Mouse (Mus musculus): Measurements from ENCODE around the gene Entpd7.

Entpd7 gene

DNA sequence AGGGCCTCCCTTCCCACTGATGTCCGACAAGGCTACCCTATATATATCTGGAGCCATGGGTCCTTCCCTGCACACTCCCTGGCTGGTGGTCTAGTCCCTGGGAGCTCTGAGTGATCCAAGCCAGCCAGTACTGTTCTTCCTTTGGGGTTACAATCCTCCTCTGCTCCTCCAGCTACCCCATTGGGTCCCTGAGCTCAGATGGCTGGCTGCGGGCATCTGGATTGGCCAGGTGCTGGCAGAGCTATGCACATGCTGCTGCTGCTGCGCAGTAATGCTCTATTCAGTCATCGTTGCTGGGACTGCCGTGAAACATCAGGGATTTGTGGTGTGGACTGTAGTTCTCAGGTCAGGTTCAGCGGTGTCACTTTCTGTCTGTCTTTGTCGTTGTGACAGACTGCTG is 35.3 kb downstream of the Entpd7 start:
- no peak for DNase-seq (ENCODE audit: low read depth)

DNA sequence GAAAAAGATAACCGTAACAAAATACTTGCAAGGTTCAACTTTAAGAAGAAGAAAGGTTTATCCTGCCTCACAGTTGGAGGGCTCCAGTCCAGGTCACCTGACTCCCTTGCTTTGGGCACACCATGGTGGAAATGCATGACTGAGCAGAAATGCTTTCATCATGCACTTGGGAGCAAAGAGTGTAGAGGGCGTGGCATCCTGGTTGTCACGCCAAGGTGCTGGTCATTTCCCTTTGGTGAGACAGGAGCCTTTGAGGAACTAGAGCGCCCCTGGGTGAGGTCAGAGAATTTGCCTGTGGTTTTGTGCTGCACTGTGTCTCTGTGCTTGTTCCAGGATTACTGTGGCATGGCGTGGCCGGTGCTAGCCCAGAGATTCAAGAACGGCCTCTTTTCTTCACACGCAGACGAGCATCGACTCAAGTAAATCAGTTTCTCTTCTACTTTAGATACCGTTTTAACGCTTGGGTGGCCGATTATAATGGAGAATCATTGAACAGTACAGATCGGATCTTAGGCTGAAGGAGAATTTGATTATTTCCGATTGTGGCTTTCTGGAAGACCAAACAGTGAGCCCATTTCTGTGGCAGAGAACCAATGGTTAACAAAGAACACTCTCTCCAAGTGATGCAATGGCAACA is 37.2 kb downstream of the Entpd7 start:
- no peak for DNase-seq (ENCODE audit: low read depth)

DNA sequence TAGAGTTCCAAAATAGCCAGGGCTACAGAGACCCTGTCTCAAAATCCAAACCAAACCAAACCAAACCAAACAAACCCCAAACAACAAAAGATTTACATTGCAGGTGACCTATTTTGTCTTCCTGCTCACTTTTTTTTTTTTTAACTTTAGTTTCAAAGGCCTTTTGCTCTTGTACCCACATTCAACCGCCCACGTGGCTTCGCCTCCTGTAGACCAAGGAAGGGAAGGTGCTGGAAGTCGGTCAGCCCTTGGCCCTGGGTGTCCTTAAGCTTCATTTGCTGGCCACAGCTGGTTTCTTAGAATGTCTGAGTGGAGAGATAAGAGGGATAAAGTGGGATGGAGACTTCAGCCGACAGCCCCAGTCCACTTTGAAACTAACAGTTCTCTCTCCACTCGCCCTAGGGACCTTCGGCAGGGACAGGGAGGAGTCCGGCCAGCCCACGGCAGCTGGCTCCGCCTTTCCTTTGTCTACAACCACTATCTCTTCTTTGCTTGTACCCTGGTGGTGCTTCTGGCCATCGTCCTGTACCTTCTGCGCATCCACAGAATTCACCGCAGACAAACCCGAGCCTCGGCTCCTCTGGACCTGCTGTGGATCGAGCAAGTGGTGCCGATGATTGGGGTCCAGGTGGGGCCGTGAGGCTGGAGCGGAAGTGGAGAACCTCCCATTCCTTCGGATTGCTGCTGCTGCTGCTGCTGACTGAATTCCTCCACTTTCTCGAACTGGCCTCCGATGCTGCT is 40.0 kb downstream of the Entpd7 start:
- DNase-seq (ENCODE audit: low read depth), result no peak

DNA sequence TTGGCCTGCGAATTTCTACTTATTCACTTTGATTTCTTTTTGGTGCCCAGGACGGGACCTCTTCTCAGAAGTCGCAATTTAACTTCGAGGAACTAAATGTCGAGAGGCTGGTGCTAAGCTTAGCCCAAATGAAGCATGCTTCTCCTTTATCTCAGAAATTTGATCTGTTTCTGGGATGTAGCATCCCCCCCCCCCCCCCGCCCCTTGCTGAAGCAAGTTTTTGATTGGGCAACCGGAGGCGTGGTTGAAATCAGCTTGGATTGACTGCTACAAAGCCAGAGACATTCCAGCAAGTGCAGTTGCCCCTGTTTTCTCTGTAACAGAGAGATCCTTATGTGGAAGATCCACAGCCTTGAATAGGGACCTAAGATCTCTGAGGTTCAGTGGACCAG is 40.6 kb downstream of the Entpd7 start:
- DNase-seq (ENCODE audit: low read depth), result no peak

DNA sequence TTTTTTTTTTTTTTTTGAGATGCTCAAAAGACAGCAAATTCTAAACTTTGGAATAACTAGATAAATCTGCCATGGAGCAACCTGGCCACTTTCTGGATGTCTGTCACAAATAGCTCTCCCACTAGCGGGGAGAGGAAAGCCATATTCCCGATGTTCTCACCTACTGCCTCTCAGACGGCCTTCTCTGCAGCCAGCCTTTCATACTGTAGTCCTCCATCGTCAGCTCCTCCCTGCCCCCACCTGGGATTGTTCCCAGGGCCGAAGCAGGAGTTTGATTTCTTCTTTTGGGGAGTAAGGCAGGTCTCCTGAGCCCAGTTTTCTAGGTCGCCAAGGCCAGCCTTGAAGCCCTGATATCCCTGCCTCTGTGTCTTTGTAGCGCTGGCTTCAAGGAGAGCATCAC is 41.7 kb downstream of the Entpd7 start:
- no peak for DNase-seq (ENCODE audit: low read depth)

DNA sequence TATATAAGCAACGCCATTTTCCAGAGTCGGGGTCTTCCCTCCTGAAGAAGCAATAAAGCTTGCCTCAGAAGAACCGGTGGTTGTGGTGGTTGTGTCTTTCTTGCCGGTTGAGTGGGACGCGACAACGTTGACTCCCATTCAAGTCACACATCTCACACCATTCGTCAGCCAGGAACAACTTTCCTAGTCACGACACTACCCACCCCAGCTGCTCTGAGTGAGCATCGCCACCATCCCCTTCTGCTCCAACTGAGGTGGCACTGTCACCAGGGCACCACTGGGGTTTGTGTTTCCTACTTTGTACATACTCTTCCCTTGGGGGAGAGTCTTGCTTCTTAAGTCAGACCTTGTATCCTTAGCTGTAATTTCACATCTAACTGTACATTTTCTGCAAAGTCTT is 48.9 kb downstream of the Entpd7 start:
- DNase-seq (ENCODE audit: low read depth), result no peak

DNA sequence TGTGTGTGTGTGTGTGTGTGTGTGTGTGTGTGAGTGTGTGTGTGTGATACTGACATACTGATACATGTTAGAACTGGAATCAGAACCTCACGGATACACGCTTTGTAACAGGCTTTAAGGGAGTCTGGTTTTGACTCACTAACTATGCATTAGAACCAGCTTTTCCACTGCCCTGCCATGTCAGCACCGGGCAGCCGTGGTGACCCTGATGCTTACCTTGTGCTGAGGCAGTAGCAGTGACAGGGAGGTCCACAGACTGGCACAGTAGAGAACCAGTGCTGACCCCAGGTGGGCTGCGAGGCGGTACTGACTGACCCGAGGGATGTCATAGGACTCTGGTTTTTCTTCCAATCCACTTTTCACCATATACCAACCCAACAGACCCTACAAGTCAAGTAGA is 53.9 kb downstream of the Entpd7 start:
- no peak for DNase-seq (ENCODE audit: low read depth)

DNA sequence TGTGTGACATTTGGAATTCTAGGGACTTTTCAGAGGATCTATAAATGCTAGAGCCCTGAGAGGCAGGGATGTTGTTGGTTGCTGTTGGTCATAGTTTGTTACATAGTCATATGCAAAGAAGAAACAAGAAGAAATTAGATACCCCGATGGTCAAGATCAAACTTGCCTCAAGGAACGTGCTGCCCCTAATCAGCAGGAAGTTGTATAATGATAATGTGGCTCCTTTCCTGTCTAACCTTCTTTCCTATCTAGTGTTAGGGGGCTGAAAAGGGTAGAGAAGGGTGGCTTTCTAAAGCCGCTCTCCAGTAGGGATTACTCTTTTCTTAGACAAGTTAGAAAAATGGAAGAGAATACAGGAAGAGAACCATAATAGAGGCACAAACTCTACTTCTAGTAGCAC is 56.3 kb downstream of the Entpd7 start:
- no peak for DNase-seq (ENCODE audit: low read depth)

DNA sequence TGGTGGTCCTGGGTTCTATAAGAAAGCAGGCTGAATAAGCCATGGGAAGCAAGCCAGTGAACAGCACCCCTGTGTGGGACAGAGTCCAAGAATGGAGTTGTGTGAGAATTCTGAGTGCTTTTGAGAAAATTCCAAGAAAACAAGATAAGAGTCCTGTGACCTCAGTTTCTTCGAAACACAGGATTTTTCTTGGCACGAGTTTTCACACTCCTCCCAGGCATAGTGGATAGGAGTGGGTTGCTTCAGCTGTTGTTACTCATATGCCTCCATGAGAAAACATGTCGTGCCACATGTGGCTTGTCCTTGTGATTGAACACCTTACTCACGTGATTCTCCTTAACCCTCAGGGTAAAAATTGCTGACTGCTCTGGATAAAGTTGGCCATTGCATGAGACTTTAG is 58.4 kb downstream of the Entpd7 start:
- no peak for DNase-seq (ENCODE audit: low read depth)

DNA sequence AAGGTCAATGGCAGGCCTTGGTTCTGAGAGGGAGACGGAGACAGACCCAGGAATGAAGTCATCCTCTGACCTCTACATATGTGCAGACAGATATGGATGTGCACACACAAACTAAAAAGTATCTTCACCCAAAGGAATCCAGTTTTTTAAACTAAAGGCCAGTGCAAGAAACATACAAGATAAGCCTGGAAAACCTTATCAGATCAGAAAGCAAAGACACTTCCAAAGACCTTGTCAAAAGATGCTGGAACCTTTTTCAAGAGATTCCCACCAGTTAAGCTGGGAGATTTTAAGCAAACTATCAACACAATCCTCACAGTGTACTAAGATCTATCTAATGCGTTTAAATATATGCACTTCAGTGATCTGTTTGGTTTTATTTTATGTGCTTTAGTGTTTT is 60.5 kb downstream of the Entpd7 start:
- DNase-seq (ENCODE audit: low read depth), result no peak

DNA sequence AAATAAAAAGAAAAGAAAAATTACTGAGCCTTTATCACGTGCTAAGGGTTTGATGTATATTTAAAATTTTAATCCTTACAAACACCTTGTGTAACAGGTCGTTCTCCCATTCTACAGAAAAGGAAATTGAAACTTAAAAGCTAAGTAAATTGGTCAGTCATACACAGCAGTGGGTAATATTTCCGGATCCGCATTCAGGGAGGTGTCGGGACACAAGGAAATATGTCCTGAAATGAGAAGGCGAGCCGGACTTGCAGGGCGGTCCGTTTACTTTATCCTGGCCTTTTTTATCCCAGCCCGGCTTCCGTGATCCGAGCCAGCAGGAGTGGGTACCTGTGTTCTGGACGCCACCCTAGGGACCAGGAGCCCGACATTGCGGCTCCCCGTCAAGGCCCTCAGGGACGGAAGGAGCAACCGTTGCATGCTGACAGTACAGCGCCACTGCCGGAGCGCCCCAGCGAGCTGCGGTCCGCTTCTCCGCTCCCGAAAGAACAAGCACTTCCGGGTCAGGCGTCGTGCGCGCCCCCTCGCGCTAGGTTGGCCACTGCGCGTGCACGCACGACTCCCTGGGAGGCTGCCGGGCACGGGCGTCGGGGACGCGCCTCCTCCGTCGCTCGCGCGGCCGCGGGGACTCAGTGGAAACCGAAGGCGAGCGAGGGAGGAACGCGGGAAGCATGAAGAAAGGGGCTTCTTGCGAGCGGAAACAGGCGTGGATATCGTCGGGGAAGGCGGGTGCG is 63.2 kb downstream of the Entpd7 start, which contains the start of the genes Cutc and Cox15:
Cutc (plus strand) TSS at position 508 of the 737 bp plus-strand sequence.
Cox15 (minus strand) TSS at position 512 of the 737 bp plus-strand sequence.
- DNase-seq (ENCODE audit: low read depth), result peak; percentile 91

DNA sequence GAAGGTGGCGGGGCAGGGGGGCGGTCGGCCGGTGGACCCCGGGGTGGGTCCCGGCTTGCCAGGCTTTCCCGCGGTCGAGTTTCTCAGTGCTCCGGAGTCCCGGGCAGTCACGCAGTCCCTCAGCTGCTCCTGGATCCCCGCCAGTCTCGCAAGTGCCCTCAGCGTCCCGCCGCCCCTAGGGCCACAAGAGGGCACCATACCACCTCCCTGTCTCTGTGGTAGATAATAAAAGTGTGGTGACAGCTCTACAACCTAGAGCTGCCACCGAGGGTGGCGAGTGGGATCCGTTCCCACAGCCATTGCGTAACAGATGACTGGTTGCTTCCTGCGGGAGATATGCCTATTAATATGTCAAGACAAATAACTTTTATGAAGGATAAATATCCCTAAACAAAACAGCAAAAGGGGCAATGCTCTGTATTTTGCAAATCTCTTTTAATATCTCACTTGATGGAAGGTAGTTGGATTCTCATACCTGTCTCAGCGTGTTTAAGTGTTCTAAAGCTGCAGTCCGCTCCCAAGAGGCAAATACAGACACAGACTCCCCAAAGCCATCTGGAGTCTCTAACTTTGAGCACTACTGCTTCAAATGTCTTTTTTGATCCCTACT is 63.9 kb downstream of the Entpd7 start:
- peak; percentile 71 for DNase-seq (ENCODE audit: low read depth)

DNA sequence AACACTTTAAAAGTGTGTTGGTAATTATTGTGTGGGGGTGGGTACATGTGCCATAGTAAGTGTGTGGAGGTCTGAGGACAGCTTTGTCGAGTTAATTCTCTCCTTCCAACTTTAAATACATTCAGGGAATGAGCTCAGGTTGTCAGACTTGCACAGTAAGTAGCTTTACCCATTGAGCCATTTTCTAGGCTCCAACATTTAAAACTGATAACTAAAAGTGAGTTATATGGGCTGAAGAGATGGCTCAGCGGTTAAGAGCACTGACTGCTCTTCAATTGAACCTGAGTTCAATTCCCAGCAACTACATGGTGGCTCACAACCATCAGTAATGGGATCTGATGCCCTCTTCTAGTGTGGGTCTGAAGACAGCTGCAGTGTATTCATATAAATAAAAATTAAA is 64.8 kb downstream of the Entpd7 start:
- no peak for DNase-seq (ENCODE audit: low read depth)

DNA sequence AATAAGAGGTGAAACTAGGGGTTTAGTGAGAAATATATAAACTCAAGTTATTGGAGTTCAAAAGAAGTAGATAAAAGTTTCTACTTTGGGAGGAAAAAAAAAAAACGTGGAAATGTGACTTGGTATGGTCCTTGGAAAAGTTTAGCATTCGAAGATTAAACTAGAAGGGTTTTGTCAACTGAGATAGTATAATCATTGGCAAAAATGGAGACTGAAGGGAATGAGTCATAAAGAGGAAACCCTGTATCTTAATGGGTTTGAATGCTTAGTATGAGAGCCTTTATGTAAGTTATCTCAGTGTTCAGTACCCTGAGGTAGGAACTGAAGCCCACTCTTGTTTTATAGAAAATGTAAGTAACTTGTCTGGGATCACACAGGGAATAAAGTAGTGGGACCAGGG is 65.4 kb downstream of the Entpd7 start:
- no peak for DNase-seq (ENCODE audit: low read depth)

DNA sequence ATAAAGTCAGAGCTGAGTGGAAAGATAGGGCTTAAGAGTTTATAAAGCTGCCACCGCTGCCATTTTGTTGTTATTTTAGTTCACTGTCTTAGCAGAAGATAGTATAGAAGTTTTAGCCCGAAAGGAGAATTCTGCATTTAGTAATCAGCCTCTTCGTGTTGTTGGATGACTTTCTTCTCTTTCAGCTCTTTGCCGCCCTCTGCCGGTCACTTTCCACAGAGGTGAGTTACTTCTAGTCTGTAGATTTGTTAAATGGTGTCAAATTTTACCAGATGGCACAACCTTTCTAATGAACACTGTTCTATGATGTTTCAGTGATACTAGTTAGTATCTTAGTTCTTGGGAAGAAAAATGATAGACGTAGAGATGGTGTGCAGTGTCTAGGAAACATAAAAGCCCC is 71.0 kb downstream of the Entpd7 start:
- peak; percentile 76 for DNase-seq (ENCODE audit: low read depth)

DNA sequence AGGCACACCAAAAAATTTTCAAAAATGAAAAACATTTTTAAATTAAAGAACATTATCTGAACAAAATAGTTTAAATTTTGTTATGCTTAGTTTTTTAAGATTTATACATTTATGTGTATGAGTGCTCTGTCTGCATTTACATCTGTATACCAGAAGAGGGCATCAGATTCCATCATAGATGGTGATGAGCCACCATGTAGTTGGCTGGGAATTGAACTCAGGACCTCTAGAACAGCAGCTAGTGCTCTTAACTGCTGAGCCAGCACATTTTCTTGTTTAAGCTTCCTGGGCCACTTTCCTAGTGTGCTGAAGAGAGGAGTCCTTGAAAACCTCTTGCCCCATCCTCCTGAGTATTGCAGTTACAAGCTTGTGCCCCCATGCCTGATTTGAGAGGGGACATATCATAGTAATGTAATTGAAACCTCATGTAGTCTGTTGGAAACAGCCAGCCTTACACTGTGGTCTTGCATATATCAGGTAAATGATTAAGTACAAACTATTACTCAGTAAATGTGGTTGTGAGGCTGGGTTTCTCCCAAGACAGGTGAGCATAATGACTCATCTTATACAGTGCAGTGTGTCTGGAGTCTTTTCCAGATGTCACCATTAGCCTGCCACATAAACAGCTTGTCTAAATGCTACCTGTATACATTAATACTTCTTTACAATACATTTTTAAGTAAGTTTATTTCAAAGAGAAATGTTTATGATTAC is 72.2 kb downstream of the Entpd7 start:
- DNase-seq (ENCODE audit: low read depth), result no peak

DNA sequence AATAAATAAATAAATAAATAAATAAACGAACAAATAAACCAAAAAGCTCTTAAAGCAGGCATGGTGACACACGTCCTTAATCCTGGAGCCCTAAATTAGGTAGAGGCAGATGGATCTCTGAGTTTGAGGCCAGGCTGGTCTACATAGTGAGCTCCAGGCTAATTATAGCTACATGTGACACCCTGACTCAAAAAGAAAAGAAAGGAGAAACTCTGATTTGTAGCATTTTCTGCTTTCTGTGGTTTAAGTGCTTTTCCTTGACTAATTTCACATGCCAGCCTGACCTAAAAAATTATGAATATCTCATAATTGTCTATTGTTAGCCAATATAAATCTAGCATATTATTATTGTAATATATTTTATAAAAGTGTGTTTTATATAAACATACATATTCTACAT is 72.9 kb downstream of the Entpd7 start:
- no peak for DNase-seq (ENCODE audit: low read depth)

DNA sequence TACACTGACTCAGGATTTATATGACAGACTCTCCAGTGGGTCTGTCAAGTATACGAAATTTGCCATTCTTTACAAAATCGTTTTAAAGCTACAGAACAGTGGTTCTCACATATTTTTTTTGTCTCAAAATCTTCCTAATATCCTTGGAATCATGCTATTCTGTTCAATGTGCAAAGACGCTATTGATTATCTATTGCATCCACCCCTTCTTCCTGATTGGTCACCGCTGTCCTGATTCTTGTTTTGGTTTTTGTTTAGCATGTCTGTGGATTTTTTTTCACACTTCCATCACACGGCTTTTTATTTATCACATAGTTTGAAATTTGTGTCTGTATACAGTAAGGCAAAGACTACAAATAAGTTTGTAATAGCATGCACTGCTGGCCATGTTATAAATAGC is 77.0 kb downstream of the Entpd7 start:
- no peak for DNase-seq (ENCODE audit: low read depth)

DNA sequence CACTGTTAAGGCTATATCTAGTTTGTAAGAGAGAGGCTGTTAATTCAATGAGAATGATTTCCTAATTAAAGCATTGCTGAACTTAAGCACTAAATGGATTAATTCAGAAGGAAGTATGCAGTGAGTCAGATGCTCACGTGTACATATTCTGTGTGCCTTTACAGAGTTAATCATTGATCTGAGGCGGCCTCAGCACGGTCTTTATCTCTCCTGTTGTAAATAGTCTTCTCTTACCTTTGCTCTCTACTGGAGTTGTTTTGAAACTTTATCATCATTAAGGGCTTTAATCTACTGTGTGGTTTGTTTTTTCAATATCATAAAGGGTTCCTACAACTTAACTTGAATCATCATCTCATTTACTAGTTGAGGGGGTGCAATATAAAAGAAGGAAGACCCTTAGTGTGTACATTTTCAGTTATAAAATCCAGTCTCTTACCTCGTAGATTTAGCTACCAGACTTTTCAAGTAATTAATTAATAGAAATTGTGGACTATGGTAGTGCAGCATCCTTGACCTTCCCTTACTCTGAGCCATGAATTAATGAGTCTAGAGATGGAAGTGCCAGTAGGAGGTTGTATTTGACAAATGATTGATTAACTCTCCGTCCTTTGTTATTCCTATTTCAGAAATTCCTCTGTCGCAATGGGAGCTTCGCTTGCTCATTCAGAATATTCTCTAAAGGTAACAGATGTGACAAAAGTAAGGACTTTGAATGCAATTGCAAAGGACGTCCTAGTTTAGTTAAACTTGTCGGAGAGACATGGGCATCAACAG is 78.3 kb downstream of the Entpd7 start:
- no peak for DNase-seq (ENCODE audit: low read depth)

DNA sequence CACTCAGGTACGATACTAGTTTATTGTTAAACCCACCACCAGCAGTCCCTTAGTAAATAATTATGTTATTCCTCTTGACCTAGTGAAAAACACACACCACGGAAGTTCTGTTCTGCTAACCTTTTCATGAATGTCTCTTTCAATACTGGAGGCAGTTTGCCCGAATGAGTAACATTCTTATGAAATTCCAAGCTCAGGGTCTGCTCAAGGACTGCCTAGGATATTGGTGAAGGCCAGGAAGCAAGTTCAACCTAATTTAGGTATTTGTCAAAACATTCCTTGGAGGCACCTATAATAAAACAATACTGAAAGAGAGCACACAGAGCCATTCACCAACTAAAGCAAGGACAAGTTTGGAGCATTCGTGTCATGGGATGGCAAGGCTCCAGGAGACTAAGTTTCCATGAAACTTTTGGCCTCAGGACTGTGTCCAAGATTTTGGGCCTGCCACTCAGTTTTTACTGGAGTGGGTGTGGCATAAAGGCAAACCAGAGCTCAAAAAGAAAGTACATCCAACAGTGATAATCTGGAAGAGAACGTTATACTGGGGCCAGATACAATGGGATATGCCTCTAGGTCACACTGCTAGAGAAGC is 80.0 kb downstream of the Entpd7 start:
- no peak for DNase-seq (ENCODE audit: low read depth)

DNA sequence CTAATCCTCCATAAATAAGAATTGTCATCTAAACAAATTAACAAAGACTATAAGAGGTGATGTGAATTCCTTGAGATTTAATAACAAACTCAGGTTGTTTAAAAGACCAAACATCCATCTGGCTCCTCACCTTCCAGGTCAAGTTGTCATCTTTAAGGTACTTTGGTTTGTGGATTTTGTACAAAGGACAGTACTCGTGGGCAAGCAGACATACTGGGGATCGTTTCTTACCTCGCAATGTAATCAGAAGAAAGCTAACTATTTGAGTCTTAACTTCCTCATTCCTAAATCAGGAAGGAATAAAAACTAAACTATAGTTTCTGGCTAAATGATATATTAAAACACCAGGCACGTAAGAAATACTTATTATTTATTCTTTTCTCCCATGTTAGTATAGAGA is 81.1 kb downstream of the Entpd7 start:
- DNase-seq (ENCODE audit: low read depth), result no peak
